Comparison of ENCODE assay signal across 8 mouse cellular contexts in genomic region chr12:81484727-81485191, GRCm38 (mm10). TPM values are rescaled to one million over a fixed set of nuclear protein-coding genes. Genes with fewer than 3 reads are reported as not detected.
DNase-seq lines count a peak whose midpoint lies in the region; ATAC-seq and TF ChIP-seq lines count a peak whose summit lies in the region.

Gene Cox16 (minus strand): TSS chr12:81485127.

- peak within 1 kb of the TSS; percentile 85 for H3K4me3 ChIP-seq in gastrocnemius, adult 2 months
- H3K4me3 ChIP-seq in hindbrain, postnatal 0 days (ENCODE audit: low read length) = peak within 1 kb of the TSS; percentile 75
- peak within 1 kb of the TSS; percentile 62 for H3K4me3 ChIP-seq in left cerebral cortex, adult 2 months

- no peaks in the 10 kb centered on the region for H3K4me1 ChIP-seq in hindbrain, postnatal 0 days (ENCODE audit: insufficient read depth, low read length)

- peak within 1 kb of the TSS; percentile 99 for H3K27ac ChIP-seq in gastrocnemius, adult 2 months
- peak within 1 kb of the TSS; percentile 93 for H3K27ac ChIP-seq in hindbrain, postnatal 0 days
- H3K27ac ChIP-seq in left cerebral cortex, adult 2 months = peak within 1 kb of the TSS; percentile 98

- no peaks in the 10 kb centered on the region for H3K27me3 ChIP-seq in hindbrain, postnatal 0 days (ENCODE audit: insufficient read depth, low read length)

- under 1% methylated on average over 31 of the region's 31 CpGs for WGBS in hindbrain, postnatal 0 days

- peak; percentile 98 for ATAC-seq in common myeloid progenitor, adult 5-6 weeks (replicated peaks; ENCODE audit: low read depth, poor library complexity, severe bottlenecking)
- peak; percentile 98 for ATAC-seq in hindbrain, postnatal 0 days
- ATAC-seq in megakaryocyte, adult 5-6 weeks (ENCODE audit: poor library complexity, severe bottlenecking) = peak; percentile 98

- H3K36me3 ChIP-seq in hindbrain, postnatal 0 days (ENCODE audit: insufficient read depth, low read length) = no peaks in the 10 kb centered on the region

- peak within 1 kb of the TSS; percentile 61 for H3K4me2 ChIP-seq in hindbrain, postnatal 0 days (ENCODE audit: low read depth, low read length)

- DNase-seq in ZHBTc4 (ENCODE audit: low read depth, low spot score) = peak; percentile 93
- peak; percentile 92 for DNase-seq in gastrocnemius, adult 2 months
- peak; percentile 91 for DNase-seq in hindbrain, postnatal 0 days (ENCODE audit: low spot score)
- DNase-seq in left cerebral cortex, adult 2 months (ENCODE audit: extremely low spot score in 1 of 2, low spot score in 2 of 2) = peak; percentile 81 to 86
- DNase-seq in right cerebral cortex, adult 2 months (ENCODE audit: low spot score in 2 of 2) = peak; percentile 85 to 95
- DNase-seq in urinary bladder, postnatal 14 days (ENCODE audit: low spot score) = peak; percentile 86

- H3K9me3 ChIP-seq in hindbrain, postnatal 0 days (ENCODE audit: low read length) = no peaks in the 10 kb centered on the region

- TF ChIP-seq CTCF in gastrocnemius, adult 2 months (IDR thresholded peaks at IDR 0.05) = no peak
- no peak; the same call in 1 of the 2 replicates for TF ChIP-seq CTCF in hindbrain, postnatal 0 days (IDR thresholded peaks at IDR 0.05; ENCODE audit: low read depth)
- TF ChIP-seq CTCF in left cerebral cortex, adult 2 months (IDR thresholded peaks at IDR 0.05) = no peak

- intact Hi-C loops in gastrocnemius, adult 2 months (cut with DNase I) = loop anchor here (2.0 kb wide), 1 partner anchor 110 kb away; the partner anchor contains the start of gene Med6
- intact Hi-C loops in left cerebral cortex, adult 2 months (cut with DNase I) = loop anchor here (2.0 to 10.0 kb wide), 2 partner anchors 48 to 110 kb away; partner anchors contain the start of genes Gm20498, Med6 and Synj2bp

- peak within 1 kb of the TSS; percentile 64 for H3K9ac ChIP-seq in hindbrain, postnatal 0 days (replicated peaks; ENCODE audit: low read length)

RNA-seq across cellular contexts. Expression of gene Cox16, which starts in this region (rescaled TPM):
- total RNA-seq in common myeloid progenitor, adult 5-6 weeks (2017) = 98.0 and 150 TPM in 2 replicates
- 10 to 100 TPM; 78.1 to 89.0 TPM for total RNA-seq in gastrocnemius, adult 2 months (2021)
- total RNA-seq in hindbrain, postnatal 0 days (2014; rRNA removed) = 56.8 and 77.4 TPM in 2 replicates
- 131 and 140 TPM in 2 replicates for polyA plus RNA-seq in hindbrain, postnatal 0 days (2015; fragmentation: Nextera tagmentation; extraction: Ambion mirVana)
- total RNA-seq in left cerebral cortex, adult 2 months (2021) = 10 to 100 TPM; 34.5 to 42.1 TPM
- total RNA-seq in megakaryocyte, adult 5-6 weeks (2015) = 118 and 132 TPM in 2 replicates
- 90.5 and 97.7 TPM in 2 replicates for total RNA-seq in megakaryocyte, adult 5-6 weeks (2017)

Comparison
In these comparisons a context has a peak if more than half of its experiments do, and no peak if none do; other contexts are left out.
1. Peak in every context shown above with its lines: DNase-seq, ATAC-seq, H3K4me3 ChIP-seq and H3K27ac ChIP-seq.